Mouse (Mus musculus): ENCODE data around the gene Apol6. TPM values are rescaled to one million over a fixed set of nuclear protein-coding genes. Genes with fewer than 3 reads are reported as not detected.

Apol6 gene
- 6.7 TPM in 2 replicates for polyA plus RNA-seq (2012; rRNA removed)

GRCm38 (mm10) chr15:77044597-77045320 is at the start of gene Apol6:
TSS of gene Apol6 (plus strand) at chr15:77044729.

GRCm38 (mm10) chr15:77050570-77050969 is 6.0 kb downstream of the Apol6 start, which contains the start of gene Mb:
TSS of gene Mb (minus strand) at chr15:77050670.

Other genes starting within 250 kb of the Apol6 start
- 5.2 and 5.3 TPM in 2 replicates for gene Zfp251, start 173.3 kb upstream of the Apol6 start, polyA plus RNA-seq (2012; rRNA removed)
- gene Zfp7, start 165.5 kb upstream of the Apol6 start, polyA plus RNA-seq (2012; rRNA removed): 7.4 and 8.0 TPM in 2 replicates
- gene Gm49527, start 165.4 kb upstream of the Apol6 start, polyA plus RNA-seq (2012; rRNA removed): 0.24 and 0.50 TPM in 2 replicates
- 1.7 and 2.0 TPM in 2 replicates for gene Zfp647, start 119.3 kb upstream of the Apol6 start, polyA plus RNA-seq (2012; rRNA removed)
- 11.5 and 13.3 TPM in 2 replicates for gene 1110038F14Rik, start 96.2 kb upstream of the Apol6 start, polyA plus RNA-seq (2012; rRNA removed)
- not detected in 2 replicates for gene Mb, start 5.9 kb downstream of the Apol6 start, polyA plus RNA-seq (2012; rRNA removed)